Mouse (Mus musculus) kidney, adult 2 months (tissue): ENCODE results near the gene Rpl6.

Experiments used
- CTCF ChIP-seq: fragments of 200-500 bp; conservative IDR thresholded peaks from 2 replicates; pipeline ENCODE4 v1.5.1; 2011; ENCODE audit warnings: low read depth, mild to moderate bottlenecking, control low read depth, low read length, moderate library complexity, mixed read lengths; ENCODE audit not compliant: insufficient read depth, insufficient read length
- POLR2A ChIP-seq: fragments of 200-500 bp; IDR thresholded peaks from one replicate; pipeline ENCODE4 v1.6.1; 2011; ENCODE audit warnings: low read depth, low read length, control low read depth

GRCm38 (mm10) chr5:121156121-121156520, 48.2 kb upstream of the Rpl6 start:
- TF ChIP-seq CTCF (no peak), POLR2A (no peak)
